Mouse (Mus musculus): ENCODE data around the gene Enthd1. TPM values are rescaled to one million over a fixed set of nuclear protein-coding genes. Genes with fewer than 3 reads are reported as not detected.

Enthd1 gene
- total and polyA plus RNA-seq, 3 experiments = not detected

DNA sequence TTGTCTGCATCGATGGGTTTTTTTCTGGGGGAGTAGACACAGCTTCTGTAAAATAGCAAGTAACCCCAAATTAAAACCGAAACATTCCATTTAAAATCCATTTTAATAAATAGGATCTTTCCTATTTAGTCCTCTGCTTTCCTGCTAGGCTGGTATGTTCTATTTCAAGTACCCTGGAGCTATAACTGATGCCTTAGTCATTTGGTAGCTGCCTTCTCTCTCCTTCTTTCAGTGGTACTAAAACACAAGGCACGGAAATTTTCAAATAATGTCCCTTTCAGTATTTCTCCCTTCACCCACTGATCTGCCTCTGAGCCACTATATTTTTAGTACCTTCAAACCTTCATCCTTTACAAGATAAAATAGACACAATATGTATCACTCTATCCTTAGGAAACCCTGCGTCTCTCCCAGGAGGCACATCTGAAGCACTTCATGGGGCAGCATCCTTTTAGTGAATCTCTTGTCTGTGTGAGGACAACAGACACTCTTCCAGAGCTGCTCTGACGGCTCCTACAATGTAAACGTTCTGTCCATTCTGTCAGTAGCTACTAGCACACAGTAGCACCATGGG lies 90.4 kb downstream of the Enthd1 start:
- no peak for TF ChIP-seq CTCF (IDR thresholded peaks at IDR 0.05)
- no peak for TF ChIP-seq EP300 (IDR thresholded peaks at IDR 0.05; ENCODE audit: insufficient read depth, low read depth, low read length)
- no peak for TF ChIP-seq POLR2A (IDR thresholded peaks at IDR 0.05; ENCODE audit: insufficient read depth, low read depth, low read length)
- intact Hi-C loops (cut with DNase I) = no loop called here
- no peaks in the 10 kb centered on the region for H3K4me1 ChIP-seq (ENCODE audit: control insufficient read depth, insufficient read depth, low read length)
- no peak overlapping the region for H3K4me3 ChIP-seq
- no peaks in the 10 kb centered on the region for H3K79me2 ChIP-seq (replicated peaks; ENCODE audit: control insufficient read depth, insufficient read depth, low read length)
- H3K27me3 ChIP-seq (ENCODE audit: control insufficient read depth, insufficient read depth, low read length) = no peaks in the 10 kb centered on the region
- no peak overlapping the region for H3K27ac ChIP-seq
- 82% methylated on average over 6 of the region's 6 CpGs for whole genome bisulfite sequencing
- DNase-seq = no peak
- no peak overlapping the region for H3K9ac ChIP-seq (ENCODE audit: low read depth, low read length)
- no peaks in the 10 kb centered on the region for H3K36me3 ChIP-seq (ENCODE audit: control insufficient read depth, insufficient read depth, low read length)

DNA sequence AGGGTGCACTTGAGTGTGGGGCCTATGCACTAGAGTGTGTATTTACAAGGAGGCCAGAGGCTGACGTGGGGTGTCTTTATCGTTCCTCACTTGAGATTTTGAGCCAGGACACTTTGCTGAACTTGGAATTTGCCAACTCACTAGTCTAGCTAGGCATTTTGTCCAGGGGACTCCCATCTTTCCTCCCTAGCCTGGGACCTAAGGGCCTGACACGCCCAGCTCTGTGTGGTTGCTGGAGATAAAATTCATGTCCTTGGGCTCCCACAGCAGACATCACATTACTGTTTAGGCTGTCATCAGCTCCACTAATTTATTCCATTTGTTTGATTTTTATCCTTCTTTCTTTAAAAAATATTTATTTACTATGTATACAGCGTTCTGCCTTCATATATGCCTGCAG lies 97.1 kb downstream of the Enthd1 start:
- TF ChIP-seq POLR2A (IDR thresholded peaks at IDR 0.05; ENCODE audit: insufficient read depth, low read depth, low read length) (no peak), CTCF (IDR thresholded peaks at IDR 0.05) (no peak), EP300 (IDR thresholded peaks at IDR 0.05; ENCODE audit: insufficient read depth, low read depth, low read length) (no peak)
- Histone ChIP-seq H3K27ac (no peak overlapping the region), H3K4me1 (ENCODE audit: control insufficient read depth, insufficient read depth, low read length) (no peaks in the 10 kb centered on the region), H3K79me2 (replicated peaks; ENCODE audit: control insufficient read depth, insufficient read depth, low read length) (no peaks in the 10 kb centered on the region), H3K9ac (ENCODE audit: low read depth, low read length) (no peak overlapping the region), H3K27me3 (ENCODE audit: control insufficient read depth, insufficient read depth, low read length) (no peaks in the 10 kb centered on the region), H3K36me3 (ENCODE audit: control insufficient read depth, insufficient read depth, low read length) (no peaks in the 10 kb centered on the region), H3K4me3 (no peak overlapping the region)
- DNase-seq = no peak
- intact Hi-C loops (cut with DNase I) = no loop called here
- 82% methylated on average over 4 of the region's 4 CpGs for WGBS

DNA sequence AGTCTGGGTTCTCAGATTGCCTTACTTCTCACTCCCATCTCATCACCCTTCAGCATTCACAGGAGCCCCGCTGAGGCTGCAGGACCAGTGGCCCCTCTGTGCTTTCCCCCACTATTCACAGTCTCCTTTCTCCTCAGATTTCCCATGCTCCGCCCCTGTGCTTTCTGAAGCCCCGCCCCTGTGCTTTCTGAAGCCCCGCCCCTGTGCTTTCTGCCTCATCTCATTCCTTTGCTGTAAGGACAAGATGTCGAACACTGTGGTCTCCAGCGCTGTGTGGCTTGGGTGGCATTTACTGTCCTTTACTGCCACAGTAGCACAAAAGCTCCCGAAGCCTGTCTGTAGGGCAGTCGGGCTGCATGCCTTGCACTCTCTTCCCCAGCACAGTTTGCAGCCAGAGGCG lies 102.8 kb downstream of the Enthd1 start:
- Histone ChIP-seq H3K4me1 (ENCODE audit: control insufficient read depth, insufficient read depth, low read length) (no peaks in the 10 kb centered on the region), H3K27ac (no peak overlapping the region), H3K36me3 (ENCODE audit: control insufficient read depth, insufficient read depth, low read length) (no peaks in the 10 kb centered on the region), H3K4me3 (no peak overlapping the region), H3K9ac (ENCODE audit: low read depth, low read length) (no peak overlapping the region), H3K79me2 (replicated peaks; ENCODE audit: control insufficient read depth, insufficient read depth, low read length) (no peaks in the 10 kb centered on the region), H3K27me3 (ENCODE audit: control insufficient read depth, insufficient read depth, low read length) (no peaks in the 10 kb centered on the region; the same call in 1 of the 2 replicates)
- intact Hi-C loops (cut with DNase I) = no loop called here
- TF ChIP-seq POLR2A (IDR thresholded peaks at IDR 0.05; ENCODE audit: insufficient read depth, low read depth, low read length) = no peak
- no peak for TF ChIP-seq CTCF (IDR thresholded peaks at IDR 0.05)
- TF ChIP-seq EP300 (IDR thresholded peaks at IDR 0.05; ENCODE audit: insufficient read depth, low read depth, low read length) = no peak
- WGBS = 7% methylated on average over 9 of the region's 9 CpGs
- DNase-seq = no peak

DNA sequence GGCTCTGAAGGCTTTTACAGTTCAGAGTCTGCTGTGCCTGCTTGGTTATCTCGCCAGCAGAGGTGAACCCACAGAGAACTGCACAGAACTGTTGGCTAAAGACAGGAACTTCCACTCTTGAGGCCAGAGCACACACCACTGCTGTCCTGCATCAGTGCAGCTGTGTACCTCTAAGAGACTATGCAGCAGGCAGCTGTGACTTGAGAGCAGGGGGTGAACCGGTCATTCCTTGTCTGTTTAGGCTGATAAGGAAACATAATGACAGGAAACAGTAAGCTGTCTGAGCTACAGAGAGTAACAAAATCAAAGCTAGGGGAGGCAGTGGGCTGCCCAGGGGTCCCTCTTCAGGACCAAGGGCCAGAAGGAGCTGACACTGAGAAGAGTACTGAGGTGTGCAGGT lies 103.5 kb downstream of the Enthd1 start:
- 21% methylated on average over 2 of the region's 2 CpGs for WGBS
- intact Hi-C loops (cut with DNase I) = no loop called here
- no peaks in the 10 kb centered on the region for H3K79me2 ChIP-seq (replicated peaks; ENCODE audit: control insufficient read depth, insufficient read depth, low read length)
- H3K36me3 ChIP-seq (ENCODE audit: control insufficient read depth, insufficient read depth, low read length) = no peaks in the 10 kb centered on the region
- H3K9ac ChIP-seq (ENCODE audit: low read depth, low read length) = no peak overlapping the region
- no peak overlapping the region for H3K4me3 ChIP-seq
- TF ChIP-seq POLR2A (IDR thresholded peaks at IDR 0.05; ENCODE audit: insufficient read depth, low read depth, low read length) (no peak), EP300 (IDR thresholded peaks at IDR 0.05; ENCODE audit: insufficient read depth, low read depth, low read length) (no peak), CTCF (IDR thresholded peaks at IDR 0.05) (no peak)
- no peak overlapping the region for H3K27ac ChIP-seq
- H3K4me1 ChIP-seq (ENCODE audit: control insufficient read depth, insufficient read depth, low read length) = no peaks in the 10 kb centered on the region
- DNase-seq = no peak
- H3K27me3 ChIP-seq (ENCODE audit: control insufficient read depth, insufficient read depth, low read length) = no peaks in the 10 kb centered on the region; the same call in 1 of the 2 replicates

DNA sequence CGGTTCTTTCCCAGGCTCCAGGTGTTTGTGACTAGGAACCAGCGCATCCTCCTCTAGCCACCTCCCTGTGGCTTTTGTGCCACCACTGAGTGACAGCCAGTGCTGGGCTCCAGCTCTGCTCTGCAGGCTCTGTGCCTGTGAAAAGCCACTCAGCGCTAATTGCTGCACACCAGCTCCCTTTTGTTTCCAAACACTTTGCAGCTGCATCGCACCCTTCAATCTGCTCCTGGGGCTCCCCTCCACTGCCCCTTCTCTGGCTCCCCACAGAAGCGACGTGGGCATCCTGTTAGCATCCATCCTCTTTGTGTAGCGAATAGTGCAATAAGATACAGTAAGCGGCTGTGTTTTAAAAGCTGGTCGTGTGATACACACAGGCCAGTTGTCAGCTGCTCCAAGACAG lies 104.9 kb downstream of the Enthd1 start:
- Histone ChIP-seq H3K27ac (no peak overlapping the region), H3K4me1 (ENCODE audit: control insufficient read depth, insufficient read depth, low read length) (no peaks in the 10 kb centered on the region), H3K36me3 (ENCODE audit: control insufficient read depth, insufficient read depth, low read length) (no peaks in the 10 kb centered on the region), H3K4me3 (no peak overlapping the region), H3K79me2 (replicated peaks; ENCODE audit: control insufficient read depth, insufficient read depth, low read length) (no peaks in the 10 kb centered on the region), H3K9ac (ENCODE audit: low read depth, low read length) (no peak overlapping the region), H3K27me3 (ENCODE audit: control insufficient read depth, insufficient read depth, low read length) (no peaks in the 10 kb centered on the region; the same call in 1 of the 2 replicates)
- DNase-seq = no peak
- intact Hi-C loops (cut with DNase I) = no loop called here
- WGBS = 82% methylated on average over 9 of the region's 9 CpGs
- TF ChIP-seq CTCF (IDR thresholded peaks at IDR 0.05) (no peak), POLR2A (IDR thresholded peaks at IDR 0.05; ENCODE audit: insufficient read depth, low read depth, low read length) (no peak), EP300 (IDR thresholded peaks at IDR 0.05; ENCODE audit: insufficient read depth, low read depth, low read length) (no peak)

DNA sequence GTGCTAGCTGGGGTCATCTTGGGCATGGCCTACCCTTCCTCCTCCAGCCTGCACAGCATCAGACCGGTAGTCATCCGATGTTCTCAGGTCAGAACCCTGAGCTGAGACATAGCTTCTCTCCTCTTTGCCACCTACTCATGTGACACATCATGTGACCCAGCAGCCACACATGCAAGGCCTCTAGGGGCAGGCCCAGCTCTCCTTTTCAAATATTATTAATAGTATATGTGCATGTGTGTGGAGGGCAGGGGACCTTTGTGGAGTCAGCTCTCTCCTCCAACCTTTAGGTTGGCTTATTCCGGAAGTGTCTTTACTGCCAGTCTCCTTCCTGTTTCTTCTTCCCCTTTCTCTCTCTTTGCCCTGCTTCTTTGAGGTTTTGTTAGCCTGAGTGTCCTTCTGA lies 107.0 kb downstream of the Enthd1 start:
- H3K9ac ChIP-seq (ENCODE audit: low read depth, low read length) = no peak overlapping the region
- DNase-seq = no peak
- no peaks in the 10 kb centered on the region for H3K36me3 ChIP-seq (ENCODE audit: control insufficient read depth, insufficient read depth, low read length)
- H3K27ac ChIP-seq = no peak overlapping the region
- H3K79me2 ChIP-seq (replicated peaks; ENCODE audit: control insufficient read depth, insufficient read depth, low read length) = no peaks in the 10 kb centered on the region
- TF ChIP-seq POLR2A (IDR thresholded peaks at IDR 0.05; ENCODE audit: insufficient read depth, low read depth, low read length) (no peak), EP300 (IDR thresholded peaks at IDR 0.05; ENCODE audit: insufficient read depth, low read depth, low read length) (no peak), CTCF (IDR thresholded peaks at IDR 0.05) (no peak)
- no peaks in the 10 kb centered on the region; the same call in 1 of the 2 replicates for H3K27me3 ChIP-seq (ENCODE audit: control insufficient read depth, insufficient read depth, low read length)
- 67% methylated on average over 3 of the region's 3 CpGs for WGBS
- intact Hi-C loops (cut with DNase I) = no loop called here
- H3K4me3 ChIP-seq = no peak overlapping the region
- no peaks in the 10 kb centered on the region for H3K4me1 ChIP-seq (ENCODE audit: control insufficient read depth, insufficient read depth, low read length)
